Mouse (Mus musculus) heart, embryonic 14.5 days (tissue): ENCODE measurements around the gene Gm29776. TPM values are rescaled to one million over a fixed set of nuclear protein-coding genes. Genes with fewer than 3 reads are reported as not detected.

Experiments used
- ATAC-seq: fragments of 200-750 bp; cut with Nextera tagmentation; 2 replicates; pipeline ENCODE4 v1.8.0; 2017; ENCODE audit warnings: low read depth, moderate TSS enrichment; ENCODE audit not compliant: insufficient number of reproducible peaks, insufficient read depth, low FRiP score
- H3K27ac ChIP-seq, 2 experiments: fragments of 200-500 bp in 1 of 2; fragments of 300-500 bp in 1 of 2; sonication (generic) in 1 of 2; replicated peaks in 1 of 2; 2 replicates each; pipeline ENCODE4 v1.5.1; 2012 to 2014; ENCODE audit warnings: low read depth in 2 of 2, low read length in 2 of 2, control low read depth in 1 of 2, mild to moderate bottlenecking in 1 of 2, mixed read lengths in 1 of 2; ENCODE audit not compliant: control insufficient read depth in 1 of 2, insufficient read depth in 1 of 2
- H3K27me3 ChIP-seq: fragments of 300-500 bp; sonication (generic); 2 replicates; pipeline ENCODE4 v1.6.1; 2014; ENCODE audit warnings: mild to moderate bottlenecking, low read length, control low read depth; ENCODE audit not compliant: control insufficient read depth, insufficient read depth
- H3K36me3 ChIP-seq: fragments of 300-500 bp; sonication (generic); 2 replicates; pipeline ENCODE4 v1.6.1; 2014; ENCODE audit warnings: mild to moderate bottlenecking, control low read depth, low read length, mixed read lengths; ENCODE audit not compliant: control insufficient read depth, insufficient read depth
- H3K4me1 ChIP-seq, 2 experiments: fragments of 200-500 bp in 1 of 2; fragments of 300-500 bp in 1 of 2; sonication (generic) in 1 of 2; 2 replicates each; pipeline ENCODE4 v1.6.1; 2012 to 2014; ENCODE audit warnings: low read length in 2 of 2, control low read depth in 1 of 2, mixed read lengths in 1 of 2; ENCODE audit not compliant: control insufficient read depth in 2 of 2, insufficient read depth in 2 of 2
- H3K4me2 ChIP-seq: fragments of 300-500 bp; sonication (generic); 2 replicates; pipeline ENCODE4 v1.6.1; 2014; ENCODE audit warnings: mild to moderate bottlenecking, low read length
- H3K4me3 ChIP-seq, 2 experiments: fragments of 200-500 bp in 1 of 2; fragments of 300-500 bp in 1 of 2; sonication (generic) in 1 of 2; 2 replicates each; pipeline ENCODE4 v1.5.1; 2012 to 2014; ENCODE audit warnings: low read length in 2 of 2, mild to moderate bottlenecking in 2 of 2, control low read depth in 1 of 2, low read depth in 1 of 2, moderate library complexity in 1 of 2; ENCODE audit not compliant: control insufficient read depth in 1 of 2, insufficient read depth in 1 of 2
- H3K9ac ChIP-seq: fragments of 300-500 bp; sonication (generic); 2 replicates; pipeline ENCODE4 v1.6.1; 2014; ENCODE audit warnings: mild to moderate bottlenecking, low read length
- H3K9me3 ChIP-seq: fragments of 300-500 bp; sonication (generic); 2 replicates; pipeline ENCODE4 v1.6.1; 2016; ENCODE audit warnings: low read length, control low read depth; ENCODE audit not compliant: control insufficient read depth
- WGBS: fragments of 180-500 bp; shearing (Covaris S2); extraction: QIAGEN DNeasy Blood & Tissue Kit; methylation state at CpG from one replicate; pipeline ENCODE4 v1.1.7; 2014; 5-methylcytosine and 5-hydroxymethylcytosine counted together
- polyA plus RNA-seq: library from polyadenylated mRNA; unstranded; fragments of >200 nt; fragmentation: Nextera tagmentation; extraction: Ambion mirVana; gene quantifications from 2 replicates; pipeline ENCODE4 v1.2.1, GENCODE M21; 2014

The Gm29776 gene
- polyA plus RNA-seq, 1 experiment from 2014 or later, result 0.35 TPM

DNA sequence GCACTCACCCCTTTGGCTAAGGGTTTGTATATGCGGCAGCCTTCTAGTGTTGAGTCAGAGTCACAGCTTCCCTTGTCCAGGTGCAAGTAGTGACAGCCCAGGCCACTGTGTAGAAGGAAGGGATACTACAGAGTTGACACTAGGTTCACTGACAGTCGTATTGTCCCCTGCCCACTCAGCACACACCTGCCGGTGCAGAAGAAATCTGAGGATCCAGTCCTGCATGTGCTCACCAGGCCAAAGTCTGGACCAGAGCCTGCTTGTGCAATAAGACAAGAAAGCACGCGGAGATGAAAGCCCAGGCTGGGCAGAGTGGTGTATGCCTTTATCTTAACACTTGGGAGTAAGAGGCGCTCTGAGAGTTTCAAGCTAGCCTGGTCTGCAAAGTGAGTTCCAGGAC is 3.6 kb downstream of the Gm29776 start:
- Histone ChIP-seq H3K27ac (no peak overlapping the region), H3K4me1 (no peaks in the 10 kb centered on the region), H3K4me2 (no peak overlapping the region), H3K9me3 (no peaks in the 10 kb centered on the region), H3K36me3 (peaks cover 27% of the 10 kb centered on the region), H3K9ac (no peak overlapping the region), H3K27me3 (no peaks in the 10 kb centered on the region), H3K4me3 (no peak overlapping the region)
- no peak for ATAC-seq
- WGBS, result 50% methylated on average over 6 of the region's 6 CpGs

DNA sequence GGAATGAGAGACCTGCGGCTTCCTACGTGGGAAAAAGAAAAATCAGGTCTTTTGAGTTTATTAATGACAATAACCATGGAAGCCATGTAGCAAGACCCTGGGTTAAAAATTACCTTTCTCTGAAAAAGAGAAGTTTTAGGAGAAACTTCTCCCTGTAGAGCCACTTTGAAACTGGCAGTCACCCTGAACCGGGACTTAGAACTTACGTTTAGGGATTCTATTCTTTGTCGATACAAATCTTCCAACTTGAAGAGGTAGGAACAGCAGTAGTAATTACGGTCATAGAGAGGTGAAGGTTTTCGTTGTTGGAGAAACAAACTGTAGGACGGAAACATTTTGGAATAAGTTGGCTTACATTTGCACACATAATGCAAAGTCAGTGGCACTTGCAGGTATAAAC is 11.4 kb downstream of the Gm29776 start:
- Histone ChIP-seq H3K27me3 (no peaks in the 10 kb centered on the region), H3K9ac (peak overlapping the region; percentile 99), H3K36me3 (peaks cover 50% of the 10 kb centered on the region), H3K4me1 (peaks cover 0 to 16% of the 10 kb centered on the region in 2 experiments; a peak in 2 of 4 replicates), H3K9me3 (no peaks in the 10 kb centered on the region), H3K27ac (peak overlapping the region; percentile 96 to 97), H3K4me3 (peak overlapping the region; percentile 82 to 90), H3K4me2 (peak overlapping the region; percentile 89)
- WGBS, result 6% methylated on average over 8 of the region's 8 CpGs
- ATAC-seq, result no peak

DNA sequence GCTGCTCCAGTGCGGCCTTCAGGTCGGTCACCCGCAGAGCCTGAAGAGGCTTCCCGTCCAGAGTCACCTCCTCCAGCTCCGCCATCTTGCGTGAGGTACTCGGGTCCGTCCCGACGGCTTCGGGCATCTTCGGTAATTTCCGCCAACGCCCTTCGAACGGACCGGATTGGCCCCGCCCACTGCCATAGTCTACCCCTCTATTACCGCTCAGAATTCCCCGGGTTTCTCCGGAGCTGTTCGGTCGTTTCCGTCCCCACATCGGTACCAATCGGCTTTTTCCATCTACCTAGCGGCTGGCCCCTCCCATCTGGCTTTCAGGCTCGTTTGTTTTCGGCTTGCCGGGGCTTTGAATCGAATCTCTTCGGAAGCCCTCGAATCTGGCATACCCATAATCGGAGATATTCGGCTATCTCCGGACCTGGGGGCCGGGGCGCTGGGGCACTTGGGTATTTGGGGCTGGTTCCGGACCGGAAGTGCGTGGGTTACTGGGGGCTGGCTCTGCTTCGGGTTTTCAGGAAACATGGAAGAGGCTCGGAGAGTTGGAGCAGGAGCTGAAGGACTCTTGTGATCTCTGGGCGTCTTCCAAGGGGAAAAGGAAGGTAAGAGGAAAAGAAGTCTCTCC is 12.0 kb downstream of the Gm29776 start, which contains the start of gene Acin1:
Gene Acin1 (minus strand): TSS at position 410 of the 622 bp plus-strand sequence.
- WGBS, result under 1% methylated on average over 44 of the region's 44 CpGs
- H3K4me1 ChIP-seq, result peaks cover 0 to 16% of the 10 kb centered on the region in 2 experiments; a peak in 2 of 4 replicates
- no peaks in the 10 kb centered on the region for H3K27me3 ChIP-seq
- H3K36me3 ChIP-seq, result peaks cover 57% of the 10 kb centered on the region
- peak; percentile 97 for ATAC-seq
- H3K27ac ChIP-seq, result peak within 1 kb of the TSS; percentile 96 to 97
- no peaks in the 10 kb centered on the region for H3K9me3 ChIP-seq
- H3K4me2 ChIP-seq, result peak within 1 kb of the TSS; percentile 89
- peak within 1 kb of the TSS; percentile 99 for H3K9ac ChIP-seq
- peak within 1 kb of the TSS; percentile 82 to 90 for H3K4me3 ChIP-seq

DNA sequence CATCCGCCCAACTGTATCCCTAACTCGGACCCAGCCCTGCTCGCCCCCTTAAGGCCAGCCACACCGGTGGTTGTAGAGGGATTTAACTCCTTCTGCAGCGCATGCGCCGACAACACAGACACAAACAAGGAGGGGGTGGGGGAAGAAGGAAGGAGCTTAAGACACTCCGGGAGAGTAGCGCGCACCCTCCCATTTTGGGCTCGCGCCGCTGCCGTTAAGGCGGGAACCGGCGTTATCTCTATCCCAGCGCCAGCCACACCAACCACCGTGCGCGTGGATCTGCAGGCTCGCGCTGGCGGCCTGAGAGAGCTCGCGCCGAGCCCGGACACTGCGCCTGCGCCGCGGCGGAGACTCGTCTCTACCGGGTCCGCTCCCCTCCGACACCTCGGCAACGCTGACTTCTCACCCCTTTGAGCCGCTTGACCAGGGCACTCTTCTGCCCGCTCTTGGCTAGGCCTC is 12.5 kb downstream of the Gm29776 start, which contains the start of gene 1700123O20Rik:
Gene 1700123O20Rik (plus strand): TSS at position 154 of the 459 bp plus-strand sequence.
- H3K4me3 ChIP-seq, result peak within 1 kb of the TSS; percentile 82 to 90
- H3K4me1 ChIP-seq, result peaks cover 0 to 16% of the 10 kb centered on the region in 2 experiments; a peak in 2 of 4 replicates
- WGBS, result under 1% methylated on average over 41 of the region's 41 CpGs
- H3K4me2 ChIP-seq, result peak within 1 kb of the TSS; percentile 89
- H3K9ac ChIP-seq, result peak within 1 kb of the TSS; percentile 99
- ATAC-seq, result peak; percentile 76
- peaks cover 56% of the 10 kb centered on the region for H3K36me3 ChIP-seq
- H3K27ac ChIP-seq, result peak within 1 kb of the TSS; percentile 96 to 97
- H3K9me3 ChIP-seq, result no peaks in the 10 kb centered on the region
- no peaks in the 10 kb centered on the region for H3K27me3 ChIP-seq

DNA sequence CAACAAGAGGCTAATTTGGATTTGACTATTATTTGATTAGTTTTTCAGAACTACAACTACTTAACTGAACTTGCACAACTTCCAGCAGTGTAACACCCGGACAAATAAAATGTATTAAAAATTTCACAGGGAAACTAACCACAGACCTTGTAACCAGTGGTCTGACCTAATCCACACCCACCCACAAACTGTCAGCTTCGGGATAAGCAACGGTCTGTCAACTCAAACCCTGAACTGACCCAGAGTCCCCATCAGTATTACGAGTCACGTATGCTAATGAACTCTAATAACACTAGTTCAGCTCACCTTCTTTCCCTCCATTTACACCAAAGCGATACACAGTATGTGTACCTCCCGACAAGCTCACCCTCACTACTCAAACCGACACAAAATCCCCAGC is 13.2 kb downstream of the Gm29776 start:
- Histone ChIP-seq H3K36me3 (peaks cover 54% of the 10 kb centered on the region), H3K4me1 (peaks cover 0 to 16% of the 10 kb centered on the region in 2 experiments; a peak in 2 of 4 replicates), H3K27me3 (no peaks in the 10 kb centered on the region), H3K27ac (peak overlapping the region; percentile 3 to 97; a peak in 2 of 4 replicates), H3K4me2 (peak overlapping the region; percentile 86), H3K9me3 (no peaks in the 10 kb centered on the region), H3K4me3 (peak overlapping the region; percentile 82 to 90), H3K9ac (peak overlapping the region; percentile 99)
- no peak for ATAC-seq
- 11% methylated on average over 8 of the region's 8 CpGs for WGBS

DNA sequence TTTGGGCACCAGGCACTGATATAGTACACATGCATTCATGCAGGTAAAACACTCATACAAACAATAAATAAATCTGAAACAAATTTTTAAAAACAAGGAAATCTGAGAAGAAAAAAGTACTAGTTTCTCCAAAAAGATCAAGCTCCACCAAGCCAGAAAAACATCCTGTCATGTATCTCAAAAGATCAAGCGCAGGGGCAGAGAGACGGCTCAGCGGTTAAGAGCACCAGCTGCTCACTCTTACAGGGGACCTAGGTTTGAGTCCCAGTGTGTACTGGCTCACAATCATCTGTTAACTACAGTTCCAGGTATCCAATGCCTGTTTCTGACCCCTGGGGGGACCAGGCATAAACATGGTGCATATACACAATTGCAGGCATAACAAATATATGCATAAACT is 16.2 kb downstream of the Gm29776 start:
- peaks cover 60% of the 10 kb centered on the region for H3K36me3 ChIP-seq
- H3K27ac ChIP-seq, result no peak overlapping the region
- H3K27me3 ChIP-seq, result no peaks in the 10 kb centered on the region
- no peak for ATAC-seq
- H3K9me3 ChIP-seq, result no peaks in the 10 kb centered on the region
- peaks cover 0 to 8% of the 10 kb centered on the region in 2 experiments; a peak in 2 of 4 replicates for H3K4me1 ChIP-seq
- WGBS, result 86% methylated on average over 3 of the region's 3 CpGs
- no peak overlapping the region for H3K4me3 ChIP-seq
- no peak overlapping the region for H3K9ac ChIP-seq
- no peak overlapping the region for H3K4me2 ChIP-seq

DNA sequence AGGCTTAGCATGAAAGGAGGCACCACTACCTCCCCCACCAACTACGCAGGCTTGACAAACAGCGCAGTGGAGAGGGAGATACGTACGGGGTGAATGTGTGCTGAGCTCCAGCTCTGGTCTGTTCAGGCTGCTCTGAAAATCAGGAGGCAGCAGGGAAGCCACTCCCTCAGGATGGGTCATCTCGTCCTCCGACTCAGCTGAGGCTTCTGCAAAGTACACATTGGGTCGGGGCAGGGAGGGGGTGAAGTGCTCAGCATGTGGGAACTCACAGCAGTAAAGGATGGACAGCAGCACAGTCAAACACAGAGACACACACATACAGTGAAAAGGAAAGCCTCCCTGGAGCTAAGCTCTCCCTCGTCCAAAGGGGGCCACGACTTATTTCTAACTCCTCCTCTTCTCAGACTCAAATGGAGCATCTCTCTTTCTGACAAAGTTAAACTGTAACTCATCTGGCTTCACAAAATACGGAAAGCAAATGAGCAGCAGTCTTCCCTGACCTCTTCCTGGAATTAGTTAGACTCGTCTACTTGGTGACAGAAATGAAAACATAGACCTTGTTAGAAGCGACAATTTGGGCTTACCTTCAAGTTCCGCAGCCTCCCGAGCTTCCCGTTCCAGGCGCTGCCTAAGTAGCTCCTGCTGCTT is 19.9 kb downstream of the Gm29776 start:
- no peak overlapping the region for H3K4me3 ChIP-seq
- H3K9me3 ChIP-seq, result no peaks in the 10 kb centered on the region
- ATAC-seq, result no peak
- no peaks in the 10 kb centered on the region for H3K27me3 ChIP-seq
- H3K36me3 ChIP-seq, result peaks cover 85% of the 10 kb centered on the region
- WGBS, result 87% methylated on average over 16 of the region's 16 CpGs
- H3K27ac ChIP-seq, result no peak overlapping the region
- no peak overlapping the region for H3K9ac ChIP-seq
- H3K4me2 ChIP-seq, result no peak overlapping the region
- H3K4me1 ChIP-seq, result no peaks in the 10 kb centered on the region
